Mouse (Mus musculus) natural killer cell, adult 2 months (primary cell): Measurements from ENCODE around the gene Col11a1.

ENCODE experiments used
- DNase-seq, 2 experiments: peaks; one replicate each; pipeline ENCODE4 v3.0.0; 2022; ENCODE audit warnings: low spot score in 2 of 2

The Col11a1 gene

DNA sequence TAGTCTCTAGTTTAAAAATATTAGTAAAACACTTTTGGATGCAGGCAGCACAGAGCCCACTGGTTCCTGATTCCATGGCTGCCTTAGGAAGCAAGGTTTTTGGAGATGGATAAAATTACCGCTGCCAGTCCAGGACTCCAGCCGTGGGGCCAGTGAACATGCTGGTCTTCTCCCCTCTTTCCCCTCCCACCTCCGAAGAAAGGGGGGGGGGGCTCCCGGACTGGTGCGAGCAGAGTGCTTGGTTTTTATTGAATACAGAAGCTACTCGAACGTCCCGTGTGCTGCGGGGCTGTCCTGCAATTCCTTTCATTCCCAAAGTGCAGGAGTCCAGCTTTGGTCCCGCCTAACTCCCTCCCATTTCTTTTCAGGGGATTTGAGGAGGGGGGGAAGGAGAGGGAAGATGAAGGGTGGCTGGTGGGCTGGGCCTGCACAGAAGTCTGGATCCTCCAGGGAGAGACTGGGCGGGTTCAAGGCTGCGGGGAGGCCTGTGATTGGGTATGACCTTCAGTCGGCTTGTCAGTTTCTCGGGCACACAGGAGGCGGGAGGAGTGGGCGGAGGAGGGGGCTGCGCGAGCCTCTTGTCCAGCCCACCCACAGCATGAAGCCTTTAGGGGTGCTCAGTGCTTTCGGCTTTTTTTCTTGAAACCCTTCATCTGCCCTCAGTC is at the start of gene Col11a1:
Col11a1 (plus strand) TSS at position 570 of the 665 bp plus-strand sequence.
- DNase-seq, result no peak

DNA sequence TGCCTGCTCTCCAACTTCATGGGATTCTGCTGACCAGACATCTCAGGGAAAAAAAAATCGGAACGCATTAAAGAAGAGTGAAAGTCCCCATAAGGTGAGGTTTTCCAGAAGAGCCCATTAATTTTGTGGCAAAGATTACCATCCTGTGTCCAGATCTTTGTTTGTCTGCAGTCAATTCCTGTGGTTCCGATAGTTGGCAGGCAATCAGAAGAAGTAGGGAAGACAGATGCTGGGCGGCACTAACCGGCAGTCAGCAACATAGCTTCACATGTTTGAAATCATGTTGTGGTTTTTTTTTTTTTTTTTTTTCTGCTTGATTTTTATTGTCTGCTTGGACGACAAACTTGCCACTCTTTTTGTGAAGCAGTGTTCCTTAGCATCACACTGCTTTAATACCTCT is 39.4 kb upstream of the Col11a1 start:
- no peak for DNase-seq

DNA sequence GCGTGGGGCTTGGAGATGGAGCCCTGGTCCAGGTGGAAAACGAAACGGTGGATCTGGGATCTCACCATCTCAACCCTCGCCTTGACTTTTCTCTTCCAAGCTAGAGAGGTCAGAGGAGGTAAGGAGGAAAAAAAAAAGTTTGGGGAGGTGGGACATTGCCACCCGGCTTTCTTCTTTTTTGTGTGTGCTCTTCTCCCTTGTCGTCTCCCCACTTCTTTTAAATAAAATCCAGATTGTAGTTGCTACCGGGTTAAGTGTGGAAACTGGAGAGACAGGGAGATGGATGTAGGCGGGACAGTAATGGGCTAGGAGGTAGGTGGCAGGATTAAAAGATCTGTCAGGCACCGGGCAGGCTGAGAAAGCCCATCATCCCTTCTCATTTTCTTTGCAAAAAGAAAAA is 546 bp downstream of the Col11a1 start:
- DNase-seq, result no peak

DNA sequence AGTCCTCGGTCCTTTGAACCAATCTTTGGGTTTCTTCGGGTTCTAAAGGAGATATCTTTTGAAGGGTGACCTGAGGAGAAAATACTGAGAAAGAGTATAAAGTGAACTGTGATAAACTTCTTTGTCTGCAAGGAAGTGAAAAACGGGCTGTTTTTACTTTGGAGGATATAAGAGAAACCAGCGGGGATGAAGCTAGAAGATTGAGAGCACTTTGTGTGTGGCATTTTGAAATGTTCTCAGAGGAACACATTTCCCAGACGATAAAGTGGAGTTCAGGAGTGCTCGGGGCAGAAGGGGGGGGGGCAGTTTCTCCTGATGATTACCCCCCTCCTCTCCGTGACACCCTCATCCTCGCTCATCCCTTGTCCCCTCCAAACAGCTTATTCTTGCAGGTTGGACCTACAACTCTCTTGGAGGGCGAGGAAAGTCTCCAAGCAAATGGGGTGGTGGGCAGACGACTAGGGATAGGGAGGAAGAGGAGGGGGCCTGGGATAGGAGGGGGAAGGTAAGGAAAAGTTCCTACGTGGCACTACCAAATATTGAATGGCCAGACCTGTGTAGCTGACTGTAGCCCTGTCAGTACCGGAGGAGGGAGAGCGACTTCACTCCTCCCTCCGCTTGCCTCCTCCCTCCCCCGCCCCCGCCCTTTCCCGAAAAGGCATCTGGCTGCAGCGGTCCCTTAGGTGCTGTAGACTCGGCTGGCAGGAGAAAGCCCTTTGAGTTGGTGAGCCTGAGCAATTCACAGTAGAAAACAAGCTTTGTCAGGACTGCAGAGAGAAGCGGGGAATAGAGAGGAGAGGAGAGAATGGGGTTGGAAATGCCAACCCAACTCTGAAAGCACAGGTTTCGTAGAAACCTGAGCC is 1.2 kb downstream of the Col11a1 start:
- no peak for DNase-seq

DNA sequence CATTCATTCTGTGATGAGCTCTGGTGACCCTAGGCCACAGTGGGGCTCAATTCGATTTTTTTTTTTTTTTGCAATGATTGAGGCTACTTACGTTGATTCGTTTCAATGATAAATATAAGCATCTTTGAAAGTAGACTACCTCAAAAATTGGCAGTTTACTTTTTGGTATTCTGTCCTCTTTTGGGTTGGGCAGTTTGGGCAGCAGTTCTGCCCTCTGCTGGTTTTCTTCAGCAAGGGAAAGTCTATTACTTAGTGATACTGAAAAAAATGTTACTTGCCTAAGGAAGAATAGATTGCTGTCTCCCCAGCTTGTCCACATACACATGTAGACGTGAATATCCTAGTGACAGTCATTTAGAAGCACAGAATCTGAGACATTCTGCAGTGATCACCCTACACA is 2.0 kb downstream of the Col11a1 start:
- no peak for DNase-seq

DNA sequence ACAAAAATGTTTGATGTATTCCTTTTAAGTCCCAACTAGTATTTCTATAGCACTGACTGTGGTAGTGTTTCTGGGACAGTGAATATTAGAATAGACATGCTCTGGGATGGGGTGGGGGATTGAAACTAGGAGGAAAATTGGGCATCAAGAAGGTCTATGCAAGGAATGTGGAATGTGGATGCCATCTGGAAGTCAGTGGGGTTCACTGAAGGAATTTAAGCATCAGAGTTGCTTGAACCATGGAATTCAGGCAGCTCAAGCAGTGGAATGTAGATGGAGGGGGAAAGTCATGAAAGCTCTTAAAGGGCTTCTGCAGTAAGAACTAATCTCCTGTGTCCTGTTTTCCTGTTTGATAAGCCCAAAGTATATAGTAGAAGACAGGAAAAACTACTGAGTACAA is 22.1 kb downstream of the Col11a1 start:
- DNase-seq, result no peak

DNA sequence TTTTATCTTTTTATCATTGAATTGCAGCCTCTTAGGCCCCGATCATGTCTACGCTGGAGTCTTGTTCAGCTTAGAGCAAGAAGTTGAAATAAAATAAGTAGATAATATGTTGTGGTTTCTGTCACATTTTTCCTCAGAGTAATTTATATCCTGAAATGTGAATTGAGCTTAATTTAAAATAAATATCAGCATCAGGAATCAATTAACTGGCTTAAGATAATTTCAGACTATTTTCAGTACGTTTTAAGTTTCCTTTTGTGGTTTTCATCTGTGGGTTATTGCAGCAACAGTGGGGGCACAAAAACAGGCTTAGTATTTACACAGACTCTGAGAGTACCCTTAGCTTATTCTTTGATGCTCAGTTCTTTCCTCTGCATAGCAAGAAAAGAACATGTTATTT is 23.2 kb downstream of the Col11a1 start:
- no peak for DNase-seq

DNA sequence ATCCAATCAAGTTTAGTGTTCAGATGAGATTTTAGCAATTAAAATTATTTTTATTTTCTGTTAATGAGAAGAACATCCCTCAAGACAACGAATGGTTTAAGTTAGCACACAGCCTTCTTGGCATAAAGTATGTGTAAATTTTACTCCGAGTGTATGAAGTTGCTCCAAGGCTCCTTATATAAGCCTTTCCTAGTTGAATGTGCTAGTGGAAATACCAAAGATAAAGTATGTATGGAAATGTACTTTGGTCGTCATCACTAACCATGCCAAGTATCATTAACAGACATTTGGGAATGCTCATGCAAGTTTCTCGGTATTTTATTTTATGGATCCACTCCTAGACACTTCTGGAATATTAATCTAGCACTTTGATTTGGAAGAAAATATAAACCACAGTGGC is 34.8 kb downstream of the Col11a1 start:
- no peak for DNase-seq

DNA sequence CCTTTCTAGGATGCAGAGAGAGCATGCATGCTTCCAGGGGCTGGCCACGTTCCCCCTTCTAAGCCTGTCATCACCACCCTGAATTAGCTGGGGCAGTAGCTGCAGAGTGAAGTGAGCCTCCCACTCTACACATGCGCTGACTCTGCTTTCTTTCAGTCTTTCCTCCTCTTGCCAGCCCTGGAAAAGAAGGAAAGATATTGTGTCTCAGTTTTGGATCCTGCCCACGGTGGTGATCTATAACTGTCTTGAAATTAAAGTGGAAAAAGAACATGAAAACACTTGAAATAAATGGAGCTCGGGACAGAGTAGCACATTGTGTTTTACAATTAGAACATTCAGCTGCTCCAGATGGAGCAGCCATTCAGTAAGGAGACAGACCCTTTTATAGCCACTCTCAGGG is 35.2 kb downstream of the Col11a1 start:
- DNase-seq, result no peak

DNA sequence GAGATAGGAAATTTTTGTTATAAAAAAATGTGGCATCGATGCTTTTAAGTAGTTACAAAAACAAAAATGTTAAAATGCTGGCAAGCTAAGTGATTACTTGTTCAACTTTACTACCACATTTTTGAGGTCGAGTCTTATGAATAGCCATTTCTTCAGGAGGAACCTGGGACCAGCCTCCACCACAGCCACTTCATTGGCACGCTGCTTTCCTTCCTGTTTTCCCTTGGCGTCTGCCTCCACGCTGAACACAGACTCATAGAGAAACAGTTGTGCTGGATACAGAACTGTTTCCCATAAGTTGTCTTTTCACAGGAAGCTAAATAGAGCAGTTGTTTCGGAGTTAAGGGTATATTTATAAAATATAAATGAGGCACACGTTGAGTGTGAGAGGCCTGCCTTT is 69.0 kb downstream of the Col11a1 start:
- DNase-seq, result no peak

DNA sequence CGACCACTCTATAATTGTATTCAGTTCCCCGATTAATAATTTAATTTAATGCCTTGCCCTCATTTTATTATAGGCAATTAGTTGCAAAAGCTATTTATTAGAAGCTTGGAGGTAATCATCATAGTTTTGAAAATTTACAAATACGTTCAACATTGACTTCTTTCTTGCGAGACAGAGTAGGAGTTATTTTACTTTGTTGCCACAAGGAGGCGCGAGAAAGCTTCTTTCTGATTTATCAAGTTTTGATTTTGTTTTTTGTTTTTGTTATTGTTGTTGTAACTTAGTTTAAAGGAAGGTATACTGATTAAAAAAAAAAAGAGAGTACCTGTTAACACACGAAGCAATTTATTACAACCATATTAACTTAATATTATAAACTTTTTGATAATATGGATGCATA is 76.8 kb downstream of the Col11a1 start:
- no peak for DNase-seq

DNA sequence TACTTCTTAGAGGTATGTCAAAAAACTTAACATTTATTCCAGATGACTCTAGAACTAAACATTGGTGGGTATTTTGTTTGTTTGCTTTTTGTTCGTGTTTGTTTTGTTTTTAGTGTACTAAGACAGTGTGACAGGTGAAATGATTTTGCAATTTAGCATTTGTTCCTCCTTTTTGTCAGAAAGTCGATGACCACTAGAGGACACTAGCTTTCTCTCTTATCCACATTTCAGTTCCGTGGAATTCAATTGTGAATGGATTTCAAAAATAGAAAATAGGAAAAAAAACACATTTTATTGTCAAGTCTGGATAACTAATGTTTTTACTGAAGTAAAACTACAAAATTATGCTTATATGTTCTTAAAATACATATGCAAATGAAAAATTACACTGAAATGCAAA is 116.8 kb downstream of the Col11a1 start:
- DNase-seq, result no peak

DNA sequence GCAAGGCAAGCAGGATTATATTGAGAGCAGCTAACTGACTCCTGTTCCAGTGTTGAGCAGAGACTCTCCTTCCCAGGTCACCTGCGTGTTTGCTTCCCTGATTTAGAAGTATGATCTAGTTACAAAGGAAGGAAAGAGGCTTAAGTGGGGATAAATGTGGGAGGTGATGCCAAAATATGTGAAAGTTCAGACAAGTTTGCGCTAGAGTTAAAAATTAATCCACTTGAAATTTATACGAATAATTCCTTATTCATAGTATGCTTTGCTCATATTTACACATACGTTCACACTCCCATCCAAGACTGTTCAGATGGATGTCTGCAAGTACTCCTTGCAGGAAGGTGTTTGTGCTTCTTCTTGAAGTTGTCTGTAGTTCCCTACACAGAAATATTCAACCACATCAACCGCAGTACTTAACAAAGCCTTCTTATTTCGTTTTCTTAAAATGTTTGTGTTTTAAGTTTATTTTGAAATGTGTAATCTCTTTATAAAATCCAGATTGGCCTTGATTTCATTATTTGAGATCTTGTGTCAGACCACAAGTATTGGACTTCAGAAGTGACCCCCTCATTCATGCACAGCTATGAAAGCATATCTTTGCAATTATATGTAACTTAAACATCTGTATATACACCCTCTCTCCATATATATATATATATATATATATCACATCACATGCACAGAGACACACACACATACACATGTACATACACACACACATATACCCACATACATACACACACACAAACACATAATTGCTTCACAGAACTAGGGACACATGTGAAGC is 167.8 kb downstream of the Col11a1 start:
- DNase-seq, result no peak

DNA sequence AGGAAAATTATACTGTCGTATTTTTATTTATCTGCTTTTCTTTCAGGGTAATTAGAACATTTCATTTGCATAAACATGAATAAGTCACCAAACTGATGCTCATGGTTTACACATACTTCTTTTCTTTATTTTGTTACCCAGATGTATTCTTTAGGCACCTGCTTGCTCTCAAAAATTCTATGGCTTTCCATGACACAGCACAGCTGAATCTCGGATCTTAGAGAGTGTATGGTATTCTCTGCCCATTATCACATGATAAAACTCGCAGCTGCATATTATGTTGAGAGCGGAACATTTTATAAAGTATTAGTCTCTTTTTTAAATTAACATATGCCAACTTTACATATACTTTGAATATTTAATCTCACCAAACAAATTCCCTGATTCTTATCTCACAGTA is 181.9 kb downstream of the Col11a1 start:
- DNase-seq, result no peak

DNA sequence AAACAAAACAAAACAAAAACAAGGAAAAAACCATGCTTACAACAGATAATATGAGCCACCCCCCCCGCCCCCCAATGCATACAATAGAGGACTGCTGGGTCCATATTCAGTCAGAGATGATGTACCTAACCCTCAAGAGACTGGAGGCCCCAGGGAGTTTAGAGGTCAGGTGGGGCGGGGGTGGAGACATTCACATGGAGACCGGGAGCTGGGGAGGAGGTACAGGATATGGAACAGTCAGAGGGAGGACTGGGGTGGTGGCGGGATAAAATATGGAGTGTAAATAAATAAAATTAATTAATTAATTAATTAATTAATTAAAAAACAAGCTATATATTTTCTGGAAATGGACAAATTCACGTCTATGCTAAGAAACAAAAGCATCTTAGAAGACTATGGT is 185.8 kb downstream of the Col11a1 start:
- DNase-seq, result no peak

DNA sequence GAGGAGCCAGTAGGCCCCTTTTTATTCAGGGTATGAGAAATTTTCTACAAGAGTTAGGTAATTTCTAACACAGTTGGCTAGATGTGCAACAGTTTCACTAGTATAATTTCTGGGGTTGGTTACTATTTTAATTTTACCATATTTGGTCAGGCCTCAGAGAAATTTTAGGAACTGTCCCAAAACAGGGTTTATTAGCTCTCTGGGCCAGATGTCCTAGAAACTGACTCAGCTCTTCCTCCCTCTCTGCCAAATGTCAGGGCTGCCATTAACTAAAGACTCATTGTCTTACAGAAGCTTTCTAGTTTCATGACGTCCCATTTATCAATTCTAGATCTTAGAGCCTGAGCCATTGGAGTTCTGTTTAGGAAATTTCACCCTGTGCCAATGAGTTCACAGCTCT is 199.2 kb downstream of the Col11a1 start:
- no peak for DNase-seq
